Mouse (Mus musculus) heart, embryonic 12.5 days (tissue): Measurements from ENCODE around the gene Eva1c. TPM values are rescaled to one million over a fixed set of nuclear protein-coding genes. Genes with fewer than 3 reads are reported as not detected.
"Not testable (repeated sequence)": the region's sequence is repeated elsewhere in the genome, so short reads cannot be mapped to it uniquely, and the experiment has no call there.

ENCODE experiments used
- ATAC-seq: fragments of 200-750 bp; cut with Nextera tagmentation; 2 replicates; pipeline ENCODE4 v1.8.0; 2017; ENCODE audit warnings: moderate TSS enrichment, moderate library complexity; ENCODE audit not compliant: insufficient number of reproducible peaks, low FRiP score
- H3K27ac ChIP-seq: fragments of 300-500 bp; sonication (generic); 2 replicates; pipeline ENCODE4 v1.5.1; 2016; ENCODE audit warnings: mild to moderate bottlenecking, moderate library complexity; ENCODE audit not compliant: poor library complexity, severe bottlenecking
- H3K27me3 ChIP-seq: fragments of 300-500 bp; sonication (generic); replicated peaks from 2 replicates; pipeline ENCODE4 v1.6.1; 2016; ENCODE audit warnings: mild to moderate bottlenecking, moderate library complexity
- H3K36me3 ChIP-seq: fragments of 300-500 bp; sonication (generic); 2 replicates; pipeline ENCODE4 v1.6.1; 2016; ENCODE audit warnings: mild to moderate bottlenecking, moderate library complexity
- H3K4me1 ChIP-seq: fragments of 300-500 bp; sonication (generic); replicated peaks from 2 replicates; pipeline ENCODE4 v1.6.1; 2016; ENCODE audit warnings: mild to moderate bottlenecking
- H3K4me2 ChIP-seq: fragments of 300-500 bp; sonication (generic); 2 replicates; pipeline ENCODE4 v1.6.1; 2016; ENCODE audit warnings: mild to moderate bottlenecking, moderate library complexity
- H3K4me3 ChIP-seq: fragments of 300-500 bp; sonication (generic); 2 replicates; pipeline ENCODE4 v1.5.1; 2016; ENCODE audit warnings: mild to moderate bottlenecking
- H3K9ac ChIP-seq: fragments of 300-500 bp; sonication (generic); 2 replicates; pipeline ENCODE4 v1.6.1; 2016; ENCODE audit warnings: mild to moderate bottlenecking, moderate library complexity
- H3K9me3 ChIP-seq: fragments of 300-500 bp; sonication (generic); replicated peaks from 2 replicates; pipeline ENCODE4 v1.6.1; 2016; ENCODE audit warnings: mild to moderate bottlenecking, moderate library complexity
- WGBS: fragments of 180-500 bp; shearing (Covaris S2); methylation state at CpG from one replicate; pipeline ENCODE4 v1.1.7; 2016; 5-methylcytosine and 5-hydroxymethylcytosine counted together
- polyA plus RNA-seq: library from polyadenylated mRNA; unstranded; fragments of >200 nt; fragmentation: Nextera tagmentation; extraction: Ambion mirVana; gene quantifications from 2 replicates; pipeline ENCODE4 v1.2.1, GENCODE M21; 2016

The Eva1c gene
- polyA plus RNA-seq, 1 experiment from 2014 or later: 2.1 TPM

- H3K9me3 ChIP-seq: no peaks in the 10 kb centered on the region
- no peak overlapping the region for H3K9ac ChIP-seq
- H3K36me3 ChIP-seq: peaks cover 49% of the 10 kb centered on the region
- no peak overlapping the region for H3K4me2 ChIP-seq
- H3K4me3 ChIP-seq: no peak overlapping the region
- H3K27me3 ChIP-seq: no peaks in the 10 kb centered on the region
- 90% methylated on average over 5 of the region's 5 CpGs for WGBS
- peaks cover 21% of the 10 kb centered on the region for H3K4me1 ChIP-seq
- H3K27ac ChIP-seq: no peak overlapping the region
- ATAC-seq: no peak
Observed at GRCm38 (mm10) chr16:90801251-90801650, 25.3 kb upstream of the Eva1c start.

- Histone ChIP-seq H3K27me3 (no peaks in the 10 kb centered on the region), H3K9me3 (no peaks in the 10 kb centered on the region), H3K4me2 (no peak overlapping the region), H3K4me1 (peaks cover 22% of the 10 kb centered on the region), H3K27ac (no peak overlapping the region), H3K4me3 (no peak overlapping the region), H3K36me3 (peaks cover 45% of the 10 kb centered on the region), H3K9ac (no peak overlapping the region)
- 55% methylated on average over 3 of the region's 3 CpGs for WGBS
- ATAC-seq: no peak
Observed at GRCm38 (mm10) chr16:90801928-90802327, 24.6 kb upstream of the Eva1c start.

- Histone ChIP-seq H3K27me3 (no peaks in the 10 kb centered on the region), H3K36me3 (peaks cover 29% of the 10 kb centered on the region), H3K27ac (no peak overlapping the region), H3K4me3 (no peak overlapping the region), H3K4me1 (peaks cover 19% of the 10 kb centered on the region), H3K9me3 (no peaks in the 10 kb centered on the region), H3K9ac (no peak overlapping the region), H3K4me2 (no peak overlapping the region)
- 93% methylated on average over 5 of the region's 5 CpGs for WGBS
- ATAC-seq: no peak
Observed at GRCm38 (mm10) chr16:90804466-90804865, 22.1 kb upstream of the Eva1c start.

- under 1% methylated on average over 47 of the region's 47 CpGs for WGBS
- Histone ChIP-seq H3K9me3 (no peaks in the 10 kb centered on the region), H3K27ac (peak within 1 kb of the TSS; percentile 70), H3K36me3 (peaks cover 3% of the 10 kb centered on the region), H3K4me3 (peak within 1 kb of the TSS; percentile 63), H3K4me2 (peak within 1 kb of the TSS; percentile 70), H3K4me1 (peaks cover 21% of the 10 kb centered on the region), H3K9ac (peak within 1 kb of the TSS; percentile 66; the same call in 1 of the 2 replicates), H3K27me3 (no peaks in the 10 kb centered on the region)
- ATAC-seq: peak; percentile 97
Observed at GRCm38 (mm10) chr16:90809975-90810715, 16.4 kb upstream of the Eva1c start, which contains the start of gene Urb1. TSS of gene Urb1 (minus strand) at chr16:90810413.

- H3K36me3 ChIP-seq: no peaks in the 10 kb centered on the region; the same call in 1 of the 2 replicates
- 46% methylated on average over 11 of the region's 11 CpGs for WGBS
- H3K9me3 ChIP-seq: no peaks in the 10 kb centered on the region
- peak overlapping the region; percentile 70 for H3K4me2 ChIP-seq
- peak overlapping the region; percentile 33; the same call in 1 of the 2 replicates for H3K9ac ChIP-seq
- peaks cover 21% of the 10 kb centered on the region for H3K4me1 ChIP-seq
- no peaks in the 10 kb centered on the region for H3K27me3 ChIP-seq
- H3K27ac ChIP-seq: peak overlapping the region; percentile 35; the same call in 1 of the 2 replicates
- ATAC-seq: 0 out of 2 replicates have a peak, but pooled peaks have one; percentile 1
- peak overlapping the region; percentile 63 for H3K4me3 ChIP-seq
Observed at GRCm38 (mm10) chr16:90810716-90811256, 15.7 kb upstream of the Eva1c start.

GRCm38 (mm10) chr16:90812086-90812485, 14.4 kb upstream of the Eva1c start:
- Histone ChIP-seq H3K9ac (no peak overlapping the region), H3K36me3 (no peaks in the 10 kb centered on the region; the same call in 1 of the 2 replicates), H3K4me3 (no peak overlapping the region), H3K4me1 (peaks cover 19% of the 10 kb centered on the region), H3K4me2 (no peak overlapping the region), H3K27ac (no peak overlapping the region), H3K27me3 (no peaks in the 10 kb centered on the region), H3K9me3 (no peaks in the 10 kb centered on the region)
- ATAC-seq: no peak
- 74% methylated on average over 5 of the region's 5 CpGs for WGBS

- no peaks in the 10 kb centered on the region for H3K36me3 ChIP-seq
- H3K9ac ChIP-seq: no peak overlapping the region
- H3K27me3 ChIP-seq: no peaks in the 10 kb centered on the region
- H3K27ac ChIP-seq: no peak overlapping the region
- 74% methylated on average over 6 of the region's 6 CpGs for WGBS
- no peaks in the 10 kb centered on the region for H3K9me3 ChIP-seq
- no peak overlapping the region for H3K4me3 ChIP-seq
- no peak overlapping the region for H3K4me2 ChIP-seq
- no peak for ATAC-seq
- no peaks in the 10 kb centered on the region for H3K4me1 ChIP-seq
Observed at GRCm38 (mm10) chr16:90820326-90820725, 6.2 kb upstream of the Eva1c start.

- 81% methylated on average over 14 of the region's 14 CpGs for WGBS
- no peak overlapping the region for H3K9ac ChIP-seq
- H3K4me1 ChIP-seq: no peaks in the 10 kb centered on the region
- no peak overlapping the region for H3K27ac ChIP-seq
- H3K4me3 ChIP-seq: no peak overlapping the region
- no peak overlapping the region for H3K4me2 ChIP-seq
- H3K36me3 ChIP-seq: no peaks in the 10 kb centered on the region
- no peaks in the 10 kb centered on the region for H3K9me3 ChIP-seq
- H3K27me3 ChIP-seq: no peaks in the 10 kb centered on the region
- no peak for ATAC-seq
Observed at GRCm38 (mm10) chr16:90821046-90821697, 5.3 kb upstream of the Eva1c start.

GRCm38 (mm10) chr16:90822284-90822935, 4.1 kb upstream of the Eva1c start:
- H3K4me2 ChIP-seq: no peak overlapping the region
- no peak overlapping the region for H3K27ac ChIP-seq
- WGBS: 77% methylated on average over 10 of the region's 10 CpGs
- H3K9me3 ChIP-seq: no peaks in the 10 kb centered on the region
- H3K4me1 ChIP-seq: no peaks in the 10 kb centered on the region
- no peak overlapping the region for H3K4me3 ChIP-seq
- ATAC-seq: no peak; the same call in 1 of the 2 replicates
- no peaks in the 10 kb centered on the region for H3K27me3 ChIP-seq
- H3K9ac ChIP-seq: no peak overlapping the region
- H3K36me3 ChIP-seq: no peaks in the 10 kb centered on the region

GRCm38 (mm10) chr16:90822981-90823380, 3.5 kb upstream of the Eva1c start:
- Histone ChIP-seq H3K4me2 (no peak overlapping the region), H3K27me3 (no peaks in the 10 kb centered on the region; the same call in 1 of the 2 replicates), H3K9me3 (no peaks in the 10 kb centered on the region), H3K27ac (no peak overlapping the region), H3K36me3 (no peaks in the 10 kb centered on the region), H3K9ac (no peak overlapping the region), H3K4me1 (no peaks in the 10 kb centered on the region), H3K4me3 (no peak overlapping the region)
- ATAC-seq: no peak
- WGBS: 71% methylated on average over 7 of the region's 7 CpGs

- not testable (repeated sequence) for H3K27me3 ChIP-seq, H3K9ac ChIP-seq, ATAC-seq, H3K4me1 ChIP-seq, H3K9me3 ChIP-seq, H3K27ac ChIP-seq, H3K36me3 ChIP-seq, H3K4me3 ChIP-seq, H3K4me2 ChIP-seq
- WGBS: 65% methylated on average over 4 of the region's 4 CpGs
Observed at GRCm38 (mm10) chr16:90823986-90824385, 2.5 kb upstream of the Eva1c start.
